Mouse (Mus musculus): Measurements from ENCODE around the gene Tnfrsf17.
"Not testable (repeated sequence)": the region's sequence is repeated elsewhere in the genome, so short reads cannot be mapped to it uniquely, and the experiment has no call there.

Gene Tnfrsf17

DNA sequence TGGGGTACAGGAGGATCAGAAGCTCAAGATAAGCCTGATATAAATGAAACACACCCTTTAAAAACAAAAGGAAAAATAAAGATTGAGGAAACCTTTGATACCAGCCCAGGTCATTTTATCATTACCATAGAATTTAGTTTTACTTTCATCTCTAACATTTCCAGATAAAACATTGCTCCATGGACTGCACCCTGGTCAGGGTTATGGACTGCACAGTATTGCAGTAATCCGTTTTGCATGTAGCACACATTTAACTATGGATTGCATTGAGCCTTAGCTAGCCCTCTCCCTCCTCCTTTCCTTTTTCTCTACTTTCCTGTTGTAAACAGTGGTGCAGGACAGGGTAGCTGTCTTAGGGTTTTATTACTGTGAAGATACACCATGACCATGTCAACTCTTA lies 17.4 kb downstream of the Tnfrsf17 start:
- DNase-seq (ENCODE audit: low spot score in 2 of 2) = no peak

DNA sequence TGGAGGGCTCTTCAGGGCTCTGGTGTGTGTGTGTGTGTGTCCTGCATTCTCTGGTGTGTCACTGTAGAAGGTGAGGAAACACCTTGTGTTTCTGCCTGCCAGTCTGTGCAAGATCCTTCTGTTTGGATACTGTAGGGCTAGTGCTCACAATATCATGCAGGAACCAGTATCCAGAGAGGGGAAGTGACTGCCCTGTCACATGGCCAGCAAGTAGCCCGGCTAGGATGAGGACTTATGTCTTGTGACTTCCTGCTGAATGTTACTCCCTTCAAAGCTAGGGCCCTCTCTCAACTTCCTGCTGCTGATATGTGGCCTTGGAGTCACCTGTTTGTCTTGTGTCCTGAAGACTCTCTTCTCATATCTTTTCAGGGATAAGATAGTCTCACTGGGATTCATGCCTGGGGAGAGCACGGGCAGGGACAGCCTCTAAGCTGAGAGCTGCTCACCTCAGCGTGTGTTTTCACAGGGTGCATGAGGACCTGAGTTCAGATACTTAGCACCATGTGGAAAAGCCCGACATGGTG lies 29.7 kb downstream of the Tnfrsf17 start:
- DNase-seq (ENCODE audit: low spot score in 2 of 2) = no peak

DNA sequence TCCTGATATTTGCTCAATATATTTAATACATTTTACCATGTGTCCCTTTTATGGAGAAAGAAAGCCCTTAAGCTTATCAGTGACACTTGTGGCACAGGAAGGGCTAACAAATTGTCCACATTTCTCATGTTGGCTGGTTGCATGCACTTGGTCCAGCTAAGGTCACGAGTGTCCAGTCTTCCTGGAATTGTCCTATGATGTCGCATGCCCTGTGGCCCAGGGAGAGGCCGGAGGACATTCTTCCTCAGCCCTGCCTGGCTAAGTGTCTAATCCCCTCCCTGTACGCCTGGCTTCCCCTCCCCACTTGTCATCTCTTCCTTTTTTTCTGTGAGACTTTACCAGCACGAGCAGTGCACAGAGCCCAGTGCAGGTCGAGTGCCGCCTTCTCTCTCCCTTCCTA lies 38.3 kb downstream of the Tnfrsf17 start:
- no peak for DNase-seq (ENCODE audit: low spot score in 2 of 2)

DNA sequence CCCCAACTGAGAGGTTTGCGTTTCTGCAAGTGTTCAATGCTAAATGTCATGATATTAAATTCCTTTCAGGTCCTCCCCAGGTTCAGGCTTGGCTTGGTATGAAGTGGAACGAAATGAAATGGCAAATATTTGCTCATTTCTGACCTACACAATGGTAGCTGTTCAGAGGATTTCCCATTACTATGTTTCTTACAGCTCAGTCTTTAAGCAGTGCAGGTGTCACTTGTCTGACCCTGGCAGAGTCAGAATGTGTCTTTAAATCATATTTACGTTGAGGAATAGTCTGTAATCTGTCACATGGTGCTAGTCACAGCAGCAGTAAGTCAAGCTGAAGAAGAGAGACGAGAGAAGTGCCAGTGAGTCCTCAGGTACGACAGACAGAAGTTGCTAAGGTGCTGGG lies 45.6 kb downstream of the Tnfrsf17 start:
- DNase-seq (ENCODE audit: low spot score in 2 of 2) = no peak

DNA sequence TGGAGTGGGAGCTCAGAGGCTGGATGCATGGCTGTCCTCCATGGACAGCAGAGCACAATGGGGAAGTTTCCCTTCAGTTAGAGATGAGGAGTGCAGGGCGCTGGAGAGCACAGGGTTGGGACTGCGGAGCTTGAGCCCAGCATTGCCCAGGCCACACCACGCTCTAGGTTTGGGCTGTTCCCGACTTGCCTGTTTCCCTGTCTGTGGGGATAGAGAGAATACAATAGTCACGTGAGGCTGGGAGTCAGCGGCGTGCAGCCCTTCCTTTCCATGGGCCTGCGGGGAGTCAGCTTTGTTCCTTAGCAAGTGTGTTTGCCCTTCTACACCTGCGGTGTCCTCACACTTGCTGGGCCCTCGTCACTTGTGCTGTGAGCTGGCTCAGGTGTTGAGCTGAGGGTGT lies 46.3 kb downstream of the Tnfrsf17 start:
- DNase-seq (ENCODE audit: low spot score in 2 of 2) = no peak

DNA sequence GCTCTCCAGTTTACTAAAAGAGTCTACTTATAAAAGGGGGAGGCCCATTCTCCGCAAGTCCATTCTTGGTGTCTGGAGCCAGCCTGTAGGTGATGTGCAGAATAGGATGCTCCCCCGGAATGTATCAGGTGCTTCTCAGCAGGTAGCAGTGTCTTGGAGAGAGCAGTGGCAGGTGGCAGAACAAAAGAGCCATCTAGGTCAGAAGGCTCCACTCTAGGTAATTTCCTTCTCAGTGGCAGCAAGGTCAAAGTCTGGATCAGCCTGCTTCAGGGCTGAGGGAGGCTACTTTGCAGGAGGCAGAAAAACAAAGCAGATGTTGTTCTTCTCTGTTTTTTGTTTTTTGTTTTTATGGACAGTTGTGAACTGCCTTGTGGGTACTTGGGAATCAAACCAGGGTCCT lies 47.0 kb downstream of the Tnfrsf17 start:
- DNase-seq (ENCODE audit: low spot score in 2 of 2) = not testable (repeated sequence)

DNA sequence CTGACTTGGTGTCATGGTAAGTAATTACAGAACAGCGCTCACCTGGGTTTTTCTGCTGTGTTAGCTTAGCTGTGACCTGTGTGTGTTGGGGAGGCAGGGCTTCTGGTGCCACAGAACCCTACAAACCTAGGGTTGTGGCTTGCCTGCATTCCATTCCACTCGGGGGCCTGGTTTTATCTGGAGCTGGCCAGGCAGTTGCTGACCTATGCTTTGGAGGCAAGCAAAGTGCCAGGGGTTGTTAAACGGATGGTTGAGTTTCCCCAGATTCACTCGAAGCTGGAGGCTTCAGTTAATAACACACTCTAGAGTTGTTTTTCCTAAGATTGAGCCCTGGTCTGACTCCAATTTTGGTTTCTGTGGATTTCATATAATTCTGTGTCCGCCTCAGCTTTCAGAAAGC lies 52.0 kb downstream of the Tnfrsf17 start:
- no peak for DNase-seq (ENCODE audit: low spot score in 2 of 2)

DNA sequence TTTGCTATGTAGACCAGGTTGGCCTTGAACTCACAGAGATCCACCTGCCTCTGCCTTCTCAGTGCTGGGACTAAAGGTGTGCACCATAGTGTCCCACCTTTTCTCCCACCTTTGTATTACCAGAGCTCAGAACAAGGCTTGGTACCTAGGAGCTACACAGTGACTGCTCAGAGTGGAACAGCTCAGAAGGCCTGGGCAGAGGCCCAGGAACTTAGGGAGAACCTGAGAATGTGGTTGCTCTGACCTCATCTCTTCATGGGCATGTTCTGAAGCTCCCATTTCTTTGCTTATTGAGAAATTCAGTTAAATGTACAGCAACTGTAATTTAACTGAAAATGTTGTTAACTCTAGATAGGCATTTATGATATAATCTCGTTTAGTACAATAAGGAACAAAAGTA lies 53.2 kb downstream of the Tnfrsf17 start:
- no peak for DNase-seq (ENCODE audit: low spot score in 2 of 2)

DNA sequence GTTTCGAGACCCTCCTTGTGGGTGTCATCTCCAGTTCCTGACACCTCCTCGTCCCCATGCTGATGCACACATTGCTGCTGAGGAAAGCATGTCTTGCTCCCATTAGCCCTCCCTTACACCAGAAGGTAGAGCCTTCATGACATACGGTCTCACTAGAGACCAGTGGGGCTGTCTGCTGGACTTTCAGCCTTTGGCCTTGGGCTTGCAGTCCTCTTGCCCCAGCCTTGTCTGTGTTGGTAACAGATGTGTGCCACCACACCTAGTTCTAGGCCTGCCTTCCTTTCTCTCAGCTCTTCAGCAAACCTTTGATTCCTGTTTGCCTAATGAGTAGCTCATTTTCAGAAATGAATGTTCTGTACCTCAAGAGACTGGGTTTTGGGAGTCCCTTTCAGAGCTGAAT lies 54.8 kb downstream of the Tnfrsf17 start:
- no peak for DNase-seq (ENCODE audit: low spot score in 2 of 2)

DNA sequence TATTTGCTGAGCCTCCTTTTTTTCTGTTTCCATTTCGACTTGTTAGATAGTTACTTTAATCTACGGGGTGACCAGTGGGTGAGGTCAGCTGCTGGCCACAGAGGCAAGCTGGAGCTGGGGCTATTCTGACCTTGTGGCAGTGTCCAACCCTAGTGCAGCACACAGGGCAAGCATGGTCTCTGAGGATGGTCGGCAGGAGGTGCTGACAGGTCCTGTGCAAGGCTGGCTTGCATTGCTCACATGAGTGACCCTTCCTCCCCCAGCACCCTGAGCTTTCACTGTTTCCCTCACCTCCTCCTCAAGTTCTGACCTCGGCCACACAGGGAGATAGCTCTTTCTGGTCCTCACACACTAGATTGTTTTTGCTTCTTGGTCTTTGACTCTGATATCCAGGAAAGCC lies 55.5 kb downstream of the Tnfrsf17 start:
- DNase-seq (ENCODE audit: low spot score in 2 of 2) = no peak

DNA sequence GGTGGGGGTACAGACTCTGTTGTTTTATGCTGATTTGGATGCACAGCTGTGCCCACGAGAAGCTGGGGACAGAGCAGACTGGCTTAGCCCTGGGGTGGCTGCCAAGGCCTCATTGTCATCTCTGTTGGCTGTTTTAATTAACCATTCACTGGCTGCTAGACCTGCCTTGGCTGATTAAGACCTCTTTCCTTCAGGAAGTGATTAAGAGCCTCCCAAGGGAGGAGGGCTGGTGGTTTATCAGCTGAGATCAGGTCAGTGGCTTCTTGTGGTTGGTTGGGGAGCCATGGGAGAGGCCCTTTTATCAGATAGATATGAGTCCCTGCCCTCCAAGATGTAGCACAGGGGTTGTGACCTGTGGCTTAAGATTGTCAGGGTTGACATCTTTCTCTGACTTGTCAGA lies 56.0 kb downstream of the Tnfrsf17 start:
- no peak for DNase-seq (ENCODE audit: low spot score in 2 of 2)

Measured in spleen, postnatal 14 days (tissue).